Mouse (Mus musculus) thymus, postnatal 0 days (tissue): ENCODE results near the gene Ndufs3. TPM values are rescaled to one million over a fixed set of nuclear protein-coding genes. Genes with fewer than 3 reads are reported as not detected.

Source experiments
- DNase-seq: peaks from one replicate; pipeline ENCODE4 v3.0.0-alpha.2; 2015; ENCODE audit warnings: low spot score
- polyA plus RNA-seq: library from polyadenylated mRNA; unstranded; fragments of >200 nt; fragmentation: Nextera tagmentation; extraction: Ambion mirVana; gene quantifications from 2 replicates; pipeline ENCODE4 v1.2.1, GENCODE M21; 2015

Ndufs3 gene
- 224 and 230 TPM in 2 replicates for polyA plus RNA-seq

- DNase-seq: peak; percentile 93
These were observed at the start of gene Ndufs3, which contains the start of gene Kbtbd4 for GRCm38 (mm10) chr2:90904076-90904855. Gene Ndufs3 (minus strand): TSS chr2:90904827. Gene Kbtbd4 (plus strand): TSS chr2:90904740.

- no peak for DNase-seq
These were observed 48.8 kb upstream of the Ndufs3 start for GRCm38 (mm10) chr2:90953461-90953860.

- no peak for DNase-seq
These were observed 46.1 kb upstream of the Ndufs3 start for GRCm38 (mm10) chr2:90950582-90951194.

GRCm38 (mm10) chr2:90950149-90950548, 45.5 kb upstream of the Ndufs3 start:
- DNase-seq: no peak

- no peak for DNase-seq
These were observed 37.1 kb upstream of the Ndufs3 start for GRCm38 (mm10) chr2:90941744-90942143.

- peak; percentile 96 for DNase-seq
These were observed 35.9 kb upstream of the Ndufs3 start, which contains the start of gene Celf1 for GRCm38 (mm10) chr2:90940233-90941229. Gene Celf1 (plus strand): TSS chr2:90940382.

- DNase-seq: no peak
These were observed 35.1 kb upstream of the Ndufs3 start for GRCm38 (mm10) chr2:90939750-90940149.

GRCm38 (mm10) chr2:90938362-90938761, 33.7 kb upstream of the Ndufs3 start:
- no peak for DNase-seq

- no peak for DNase-seq
These were observed 27.6 kb upstream of the Ndufs3 start for GRCm38 (mm10) chr2:90932273-90932672.

GRCm38 (mm10) chr2:90931829-90932228, 27.2 kb upstream of the Ndufs3 start:
- DNase-seq: no peak

GRCm38 (mm10) chr2:90928566-90928965, 23.9 kb upstream of the Ndufs3 start:
- DNase-seq: no peak

GRCm38 (mm10) chr2:90922636-90923035, 18.0 kb upstream of the Ndufs3 start:
- DNase-seq: no peak

GRCm38 (mm10) chr2:90921178-90921577, 16.6 kb upstream of the Ndufs3 start:
- DNase-seq: no peak

- DNase-seq: peak; percentile 42
These were observed 13.5 kb upstream of the Ndufs3 start for GRCm38 (mm10) chr2:90917999-90918698.

GRCm38 (mm10) chr2:90917233-90917998, 12.8 kb upstream of the Ndufs3 start:
- DNase-seq: peak; percentile 45

GRCm38 (mm10) chr2:90916560-90917232, 12.1 kb upstream of the Ndufs3 start:
- peak; percentile 9 for DNase-seq

- DNase-seq: no peak
These were observed 10.9 kb upstream of the Ndufs3 start for GRCm38 (mm10) chr2:90915516-90915915.

GRCm38 (mm10) chr2:90913671-90914070, 9.0 kb upstream of the Ndufs3 start:
- no peak for DNase-seq

GRCm38 (mm10) chr2:90911668-90912067, 7.0 kb upstream of the Ndufs3 start:
- DNase-seq: no peak
